Mouse (Mus musculus) ovary, postnatal 36 days (tissue): ENCODE results near the gene Gjb5.

Experiments
- DNase-seq: peaks from one replicate; pipeline ENCODE4 v3.0.0; 2022; ENCODE audit warnings: low spot score, mixed read lengths

The Gjb5 gene

DNA sequence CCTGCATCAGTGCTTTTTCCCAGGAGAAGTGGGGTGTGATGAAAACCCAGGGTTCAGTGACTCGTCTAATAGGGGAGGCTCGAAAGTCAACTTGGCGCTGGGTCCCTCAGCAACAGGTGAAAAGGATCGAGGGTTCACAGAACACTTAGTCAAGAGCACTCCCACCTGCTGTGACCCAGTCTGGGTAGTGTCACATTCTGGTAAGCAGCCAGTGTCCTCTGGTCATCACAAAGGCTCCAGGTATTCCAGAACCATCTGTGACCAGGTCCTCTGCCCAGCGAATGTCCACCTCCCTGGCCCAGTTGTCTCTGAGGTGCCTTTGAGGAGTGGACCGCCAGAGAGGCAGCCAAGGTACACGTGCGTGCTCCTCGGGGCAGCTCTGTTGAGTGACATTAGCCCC, 46.4 kb downstream of the Gjb5 start:
- DNase-seq: no peak

DNA sequence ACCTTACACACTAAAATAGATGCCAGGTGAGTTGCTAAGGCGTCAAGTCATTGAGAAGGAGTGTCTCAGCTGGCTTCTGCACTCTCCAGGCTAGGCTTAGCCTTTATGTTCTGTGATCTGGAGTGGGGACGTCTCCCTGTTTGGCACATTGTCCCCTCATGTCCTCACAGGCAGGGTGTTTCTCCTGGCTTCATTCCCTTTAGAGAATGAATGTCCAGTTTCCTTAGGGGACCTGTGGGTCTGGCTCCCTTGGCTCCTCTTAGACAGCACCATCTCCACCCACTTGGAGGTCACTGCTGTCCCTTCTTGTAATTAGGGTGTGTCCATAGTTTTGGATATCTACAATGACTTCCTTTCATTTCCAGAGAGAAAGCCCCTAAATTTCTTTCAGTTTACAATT, 51.1 kb downstream of the Gjb5 start:
- DNase-seq: no peak
